Mouse (Mus musculus): ENCODE data around the gene Gimap3.

The Gimap3 gene

DNA sequence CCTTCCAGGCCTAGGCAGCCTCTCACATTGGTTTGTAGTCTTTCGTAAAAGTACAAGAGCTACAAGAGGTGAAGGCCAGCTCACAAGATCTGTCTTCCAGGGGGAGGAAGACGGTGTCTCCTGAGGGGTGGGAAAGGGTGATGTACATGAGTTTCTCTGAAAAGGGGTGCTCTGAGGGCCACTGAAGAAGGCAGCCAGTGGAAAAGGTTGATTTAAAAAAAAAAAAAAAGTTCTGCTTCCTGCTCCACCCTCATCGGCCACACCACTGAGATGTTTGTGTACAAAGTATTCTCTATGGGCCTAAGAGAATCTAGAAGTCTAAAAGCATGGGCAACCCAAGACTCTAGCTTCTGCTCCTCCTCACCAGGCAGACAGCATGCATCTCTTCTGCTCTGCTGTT lies at the start of gene Gimap3:
Gene Gimap3 (minus strand): TSS at position 156 of the 400 bp plus-strand sequence.
- no peak for DNase-seq

DNA sequence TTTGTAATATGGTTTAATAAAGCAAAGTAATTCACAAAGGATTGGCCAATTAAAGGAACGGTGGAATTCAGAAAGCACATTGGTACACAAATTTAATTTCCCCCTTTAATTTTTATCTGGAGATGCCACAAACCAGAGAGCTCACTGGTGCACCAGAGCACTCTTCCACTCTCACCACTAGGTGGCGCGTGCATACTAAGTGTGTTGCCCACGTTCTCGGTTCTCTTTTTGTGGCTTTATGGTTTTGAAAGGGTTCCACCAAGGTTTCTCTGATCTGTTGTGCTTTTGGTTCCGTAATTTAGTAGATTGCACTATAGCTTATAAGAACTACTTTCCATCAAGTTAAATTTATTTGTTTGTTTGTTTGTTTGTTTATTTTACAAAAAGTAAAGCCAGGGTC lies 47.2 kb upstream of the Gimap3 start:
- peak; percentile 87 for DNase-seq

GRCm38 (mm10) chr6:48815013-48815412 lies 44.4 kb upstream of the Gimap3 start:
- DNase-seq = no peak

DNA sequence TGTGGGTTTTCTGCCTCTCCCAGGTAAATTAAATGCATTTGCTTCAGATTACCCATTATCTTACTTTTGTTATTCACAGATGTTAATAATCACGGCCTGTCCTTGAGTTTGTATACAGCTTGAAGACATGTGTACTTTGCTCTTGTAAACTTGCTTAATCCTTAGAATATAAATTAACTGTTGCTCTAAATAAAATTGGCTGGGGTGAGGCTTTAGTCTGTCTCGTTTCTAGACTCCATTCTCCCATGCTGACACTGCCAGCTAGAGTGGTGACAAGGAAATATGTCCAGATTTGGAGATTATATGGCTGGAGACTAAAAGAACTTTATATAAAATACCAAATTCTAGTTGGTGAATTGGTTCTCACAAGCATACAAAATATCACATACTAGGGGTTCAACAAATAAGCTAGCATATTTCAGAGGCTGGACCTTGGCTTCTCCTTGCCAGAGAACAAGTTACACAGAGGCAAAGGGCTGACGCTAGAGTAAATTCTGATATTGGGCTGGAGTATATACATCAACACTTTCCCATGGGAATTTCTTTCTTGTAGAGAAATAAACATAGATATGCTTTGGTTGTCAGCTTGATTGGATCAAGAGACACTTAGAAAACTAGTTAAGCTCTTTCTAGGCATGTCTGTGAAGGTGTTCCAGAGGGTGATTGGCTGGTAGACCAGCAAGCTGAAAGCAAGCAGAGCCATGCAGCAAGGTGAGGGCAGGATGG lies 39.0 kb upstream of the Gimap3 start:
- no peak for DNase-seq

DNA sequence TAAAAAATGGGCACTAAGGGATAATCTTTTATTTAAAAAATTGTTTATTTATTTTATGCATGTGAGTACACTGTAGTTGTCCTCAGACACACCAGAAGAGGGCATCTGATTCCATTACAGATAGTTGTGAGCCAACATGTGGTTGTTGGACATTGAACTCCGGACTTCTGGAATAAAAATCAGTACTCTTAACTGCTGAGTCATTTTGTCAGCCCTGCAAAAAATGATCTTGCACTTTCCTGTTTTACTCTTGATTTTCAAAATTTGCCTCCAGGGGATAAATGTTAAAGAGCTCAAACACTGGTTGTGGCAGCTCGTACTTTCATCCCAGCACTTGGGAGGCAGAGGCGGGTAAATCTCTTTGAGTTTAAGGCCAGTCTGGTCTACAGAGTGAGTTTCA lies 36.1 kb upstream of the Gimap3 start:
- DNase-seq = no peak

DNA sequence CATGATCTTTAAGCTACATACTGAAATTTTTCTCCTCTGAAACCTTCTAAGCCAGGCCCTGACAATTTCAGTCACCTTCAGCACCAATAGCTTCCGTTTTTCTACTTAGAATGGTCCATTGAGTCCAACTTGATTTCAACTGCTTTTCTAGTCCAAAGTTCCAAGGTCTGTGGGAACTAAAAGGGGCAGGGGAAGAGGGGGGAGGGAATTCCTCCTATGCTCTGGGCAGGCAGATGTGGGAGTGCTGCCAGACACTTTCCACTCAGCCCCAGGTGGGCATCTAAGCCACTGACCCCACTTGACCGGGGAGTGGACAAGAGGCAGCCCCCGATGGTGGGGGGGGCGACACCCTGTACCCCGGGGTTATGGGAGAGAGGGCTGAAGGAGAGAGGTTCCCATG lies 33.7 kb upstream of the Gimap3 start:
- DNase-seq = no peak

GRCm38 (mm10) chr6:48803406-48804051 lies 32.9 kb upstream of the Gimap3 start:
- DNase-seq = no peak

- DNase-seq = no peak
Measured at GRCm38 (mm10) chr6:48801897-48802296, 31.2 kb upstream of the Gimap3 start.

DNA sequence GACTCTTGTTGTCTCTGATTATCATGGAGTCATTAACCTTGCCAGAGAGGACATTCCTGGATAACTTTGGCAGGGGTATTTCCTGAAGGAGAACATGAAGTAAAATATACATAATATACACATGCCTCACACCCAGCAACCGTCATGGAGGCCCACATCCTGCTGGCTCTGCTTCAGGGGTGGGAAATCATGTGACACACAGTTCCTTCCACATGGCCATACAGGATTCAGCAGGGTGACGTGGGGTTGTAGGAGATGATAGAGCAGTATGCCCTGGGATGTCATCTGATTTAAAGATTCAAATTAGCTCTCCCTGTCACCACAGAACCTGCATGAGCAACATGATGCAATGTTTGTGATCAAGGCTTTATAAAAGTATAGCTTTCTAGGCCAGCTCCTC lies 17.2 kb upstream of the Gimap3 start:
- DNase-seq = no peak

DNA sequence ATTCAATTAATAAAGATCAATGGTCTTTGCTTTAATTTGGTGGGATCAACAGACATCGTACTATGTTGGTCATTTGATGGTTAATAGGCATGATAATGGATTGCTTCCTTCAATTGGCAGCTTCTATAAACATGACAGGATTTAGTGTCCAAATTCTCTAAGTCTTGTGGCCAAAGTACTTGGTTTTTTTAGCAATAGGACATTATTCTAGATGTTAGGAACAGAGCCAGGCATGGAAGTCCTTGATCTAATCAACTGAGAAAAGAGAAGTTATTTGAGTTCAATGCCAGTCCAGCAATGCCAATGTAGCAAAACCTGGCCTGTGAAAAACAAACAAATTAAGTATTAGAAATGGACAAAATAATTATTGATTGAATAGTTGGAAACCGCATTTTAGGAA lies 14.9 kb upstream of the Gimap3 start:
- no peak for DNase-seq

- DNase-seq = peak; percentile 50
Measured at GRCm38 (mm10) chr6:48785189-48785588, 14.5 kb upstream of the Gimap3 start.

DNA sequence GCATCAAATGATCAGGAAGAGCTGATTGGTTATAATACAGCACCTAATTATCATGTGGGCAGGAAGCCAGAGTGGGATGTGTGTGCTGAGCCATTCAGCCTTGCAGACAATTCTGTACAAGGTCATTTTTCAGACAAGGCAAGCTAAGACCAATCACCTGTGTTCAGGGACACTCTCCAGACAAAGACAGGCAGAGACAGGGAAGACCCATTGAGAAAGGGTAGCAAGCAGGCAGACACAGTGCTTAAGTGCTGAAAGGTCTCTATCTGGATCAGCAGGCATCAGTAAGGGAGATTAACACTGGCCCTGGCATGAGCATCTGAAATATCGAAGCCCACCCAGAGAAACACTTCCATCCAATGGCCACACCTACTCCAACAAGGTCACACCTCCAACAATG lies 13.8 kb upstream of the Gimap3 start:
- no peak for DNase-seq

DNA sequence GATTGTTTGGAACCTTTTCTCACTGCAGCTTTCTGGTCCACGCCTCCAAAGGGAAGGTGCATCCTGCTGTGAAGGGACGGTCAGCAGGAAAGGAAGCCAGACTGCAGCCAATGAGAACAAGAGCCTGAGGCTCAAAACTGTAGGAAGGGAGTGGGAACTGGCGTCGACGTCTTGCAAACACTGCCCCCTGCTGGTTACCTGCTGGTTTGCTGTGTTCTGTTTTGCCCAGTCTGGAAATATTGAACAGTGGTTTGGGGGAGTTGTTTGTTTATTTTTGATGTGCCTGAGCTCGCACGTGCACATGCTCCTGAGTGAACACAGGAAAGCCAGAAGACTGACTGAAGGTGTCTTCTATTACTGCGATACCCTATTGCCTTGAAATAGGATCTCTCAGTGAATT lies 1.4 kb upstream of the Gimap3 start:
- peak; percentile 90 for DNase-seq

DNA sequence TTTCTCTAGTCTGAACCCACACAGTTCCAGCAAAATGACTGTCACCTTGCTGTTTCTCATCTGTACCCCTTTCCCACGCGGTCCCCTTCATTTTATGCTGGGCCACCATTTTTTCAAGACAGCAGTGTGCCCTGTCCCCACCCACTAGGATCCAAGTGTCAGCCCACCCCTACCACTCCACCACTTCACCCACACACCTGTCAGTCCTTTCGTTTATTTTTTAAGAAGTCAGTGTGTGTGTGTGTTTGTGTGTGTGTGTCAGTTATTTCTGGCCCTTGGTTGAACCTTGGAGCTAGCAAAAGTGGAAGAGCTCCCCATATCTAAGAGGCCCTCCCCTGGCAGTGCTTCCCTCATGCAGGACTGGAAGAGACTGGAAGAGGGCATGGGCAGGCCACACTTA lies 1.7 kb downstream of the Gimap3 start:
- no peak for DNase-seq

- no peak for DNase-seq
Measured at GRCm38 (mm10) chr6:48768178-48768869, 2.3 kb downstream of the Gimap3 start.

DNA sequence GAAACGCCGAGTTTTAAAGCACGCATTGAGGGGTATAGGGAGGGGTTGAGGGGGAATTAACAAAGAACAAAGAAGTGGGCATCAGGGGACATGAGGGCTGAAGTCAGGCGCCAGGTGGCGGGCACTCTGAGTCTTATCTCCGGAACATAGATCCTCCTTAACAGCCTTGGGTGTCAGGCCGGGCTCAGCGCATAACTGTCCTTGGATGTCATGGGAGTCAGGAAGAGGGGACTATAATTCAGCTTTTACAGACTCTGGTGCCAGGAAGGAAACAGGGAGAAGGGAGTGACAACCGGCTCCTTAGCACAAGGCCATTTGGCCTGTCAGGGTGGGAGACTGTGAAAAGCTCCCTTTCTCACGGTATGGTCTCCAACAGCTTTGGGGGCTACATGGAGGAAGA lies 6.2 kb downstream of the Gimap3 start:
- no peak for DNase-seq

GRCm38 (mm10) chr6:48763567-48764270 lies 6.9 kb downstream of the Gimap3 start:
- DNase-seq = no peak

DNA sequence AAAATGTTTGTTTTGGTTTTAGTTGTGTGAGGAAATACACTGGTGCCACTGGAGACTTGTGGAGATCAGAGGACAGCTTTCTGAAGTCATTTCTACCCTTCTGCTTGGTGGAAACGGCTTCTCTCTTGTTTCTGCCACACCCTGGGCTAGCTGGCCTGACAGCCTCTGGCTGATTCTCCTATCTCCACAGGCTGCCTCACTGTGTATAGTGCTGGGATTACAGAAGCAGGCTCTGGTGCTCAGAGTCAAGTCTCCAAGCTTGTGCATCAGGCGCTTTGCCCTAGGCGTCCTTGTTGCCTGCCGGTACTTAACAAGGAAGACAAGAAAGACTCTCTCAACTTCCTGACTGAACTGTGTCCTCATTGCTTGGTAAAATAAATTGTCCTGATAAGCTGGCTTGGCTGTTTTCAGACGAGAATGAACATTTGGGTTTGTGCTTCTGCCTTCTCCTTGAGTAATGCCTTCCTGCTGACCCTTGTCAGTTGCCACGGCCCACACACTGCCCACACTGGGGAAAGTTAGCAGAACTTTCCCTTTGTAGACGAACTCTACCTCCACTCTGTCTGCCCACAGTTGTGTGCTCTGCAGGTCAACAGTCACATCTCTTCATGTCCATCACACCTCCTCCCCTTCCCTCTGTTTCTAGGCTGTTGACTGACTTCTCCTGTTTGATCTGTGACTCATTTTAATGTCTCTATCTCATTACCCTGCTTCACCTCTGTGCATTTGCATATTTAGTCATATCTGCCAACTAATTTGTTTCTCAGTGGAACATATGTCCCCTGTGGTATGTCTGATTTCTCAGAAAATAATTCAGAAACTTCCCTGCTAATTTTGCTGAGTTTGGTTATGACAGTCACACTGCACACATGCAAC lies 23.3 kb downstream of the Gimap3 start:
- no peak for DNase-seq

- DNase-seq = peak; percentile 59
Measured at GRCm38 (mm10) chr6:48745959-48746889, 24.4 kb downstream of the Gimap3 start, which contains the start of gene Gimap5. Gimap5 (plus strand) TSS chr6:48746197.

DNA sequence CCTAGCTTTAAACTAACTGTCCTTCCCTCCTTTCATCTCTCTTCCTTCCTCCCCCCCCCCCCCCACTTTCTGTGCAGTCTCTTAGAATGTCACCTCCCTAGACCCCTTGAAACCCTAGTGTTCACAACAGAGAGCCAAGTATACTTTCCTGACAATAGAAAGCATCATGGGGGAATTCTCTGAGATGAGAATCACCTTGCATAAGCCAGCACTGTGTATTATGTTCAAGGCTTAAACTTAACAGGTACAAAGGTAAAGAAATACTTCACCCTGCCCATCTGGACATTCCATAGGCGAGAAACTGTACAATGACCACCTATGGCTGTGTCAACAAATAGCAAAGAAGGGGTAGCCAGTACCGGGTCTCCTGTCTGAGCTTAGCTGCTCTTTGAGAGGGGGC lies 25.2 kb downstream of the Gimap3 start:
- no peak for DNase-seq

All from lung, postnatal 14 days (tissue).